Comparison of ENCODE assay signal across 1 mouse cellular context in the genomic region with DNA sequence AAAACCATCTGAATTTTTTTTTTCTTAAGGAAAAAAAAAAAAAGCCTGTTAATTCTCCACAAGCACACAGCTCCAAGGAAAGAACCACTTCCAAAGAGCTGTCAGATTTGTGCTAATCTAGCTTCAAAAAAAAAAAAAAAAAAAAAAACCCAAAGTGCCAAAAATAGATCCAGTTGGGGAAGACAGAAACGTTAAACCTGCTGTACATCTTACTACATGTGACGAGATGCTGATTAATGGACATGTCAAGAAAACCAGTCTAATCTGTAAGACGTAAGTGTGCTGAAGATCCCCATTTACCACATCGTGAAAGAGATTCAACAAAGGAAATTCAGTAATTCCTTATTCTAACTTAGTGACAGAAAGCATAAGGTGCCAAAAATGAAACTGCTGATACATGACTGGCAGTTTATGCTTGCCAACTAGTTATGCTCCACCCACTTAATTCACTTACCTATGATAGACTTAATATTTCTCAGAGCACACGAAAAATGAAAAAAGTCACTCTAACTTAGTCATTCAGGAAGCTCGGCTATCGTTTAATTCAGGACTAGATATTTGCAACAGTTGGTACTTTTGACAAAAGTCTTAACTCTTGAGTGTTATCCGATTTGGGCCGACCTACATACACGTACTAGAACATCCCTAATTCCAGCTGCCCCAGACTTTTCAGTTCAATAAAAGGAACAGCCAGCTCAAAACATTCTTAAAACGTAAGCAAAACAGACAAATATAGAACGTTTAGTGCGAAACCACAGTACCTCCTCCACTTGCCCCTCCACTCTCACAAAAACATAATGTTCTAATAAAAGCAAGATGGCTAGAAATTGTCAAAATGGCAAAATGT.
TF ChIP-seq lines count a peak whose summit lies in the region.

No protein-coding gene starts in this region.

TF ChIP-seq in CH12.LX, 34 proteins besides CTCF, POLR2A, EP300 and RAD21 (continued from another document):
- TF ChIP-seq ELF1 (IDR thresholded peaks at IDR 0.05; ENCODE audit: low read depth, low read length), result no peak
- peak; percentile 57; the same call in 1 of the 2 replicates for TF ChIP-seq IRF4 (IDR thresholded peaks at IDR 0.05; ENCODE audit: low read depth, low read length)
- TF ChIP-seq ZKSCAN1 (IDR thresholded peaks at IDR 0.05; ENCODE audit: borderline replicate concordance, low read depth, low read length), result no peak
- TF ChIP-seq KAT2A (IDR thresholded peaks at IDR 0.05; ENCODE audit: insufficient replicate concordance, low read length), result no peak
- peak; percentile 98 for TF ChIP-seq MEF2A (IDR thresholded peaks at IDR 0.05; ENCODE audit: borderline replicate concordance, low read depth, low read length)
- peak; percentile 78 for TF ChIP-seq SIN3A (IDR thresholded peaks at IDR 0.05; ENCODE audit: low read length)
- no peak for TF ChIP-seq JUN (IDR thresholded peaks at IDR 0.05; ENCODE audit: insufficient read depth, low read depth, low read length)
- TF ChIP-seq CHD2 (IDR thresholded peaks at IDR 0.05; ENCODE audit: low read length), result no peak
- no peak for TF ChIP-seq HCFC1 (IDR thresholded peaks at IDR 0.05; ENCODE audit: low read depth, low read length)
- TF ChIP-seq POLR2AphosphoS2 (IDR thresholded peaks at IDR 0.05; ENCODE audit: low read depth, low read length), result no peak
- TF ChIP-seq ZNF384 (IDR thresholded peaks at IDR 0.05; ENCODE audit: low read depth, low read length), result peak; percentile 98
- no peak; the same call in 1 of the 2 replicates for TF ChIP-seq MYC (IDR thresholded peaks at IDR 0.05; ENCODE audit: low read depth, low read length)
- TF ChIP-seq ZMIZ1 (IDR thresholded peaks at IDR 0.05; ENCODE audit: low read depth, low read length), result no peak
